Mouse (Mus musculus) heart, postnatal 14 days (tissue): ENCODE measurements at regions not wholly inside any gene's neighbourhood (a gene's known extent, or its start where the extent isn't known, plus 50 kb on each side); places are given as distances from the start of the nearest gene placed in this dataset.

Source experiments
- DNase-seq, 2 experiments: peaks; one replicate each; pipeline ENCODE4 v3.0.0; 2021 to 2022
- intact Hi-C: fragments of 180-260 bp; cut with DNase I; formaldehyde crosslinking; loops from one replicate; pipeline ENCODE4 v1.15.1; 2025

DNA sequence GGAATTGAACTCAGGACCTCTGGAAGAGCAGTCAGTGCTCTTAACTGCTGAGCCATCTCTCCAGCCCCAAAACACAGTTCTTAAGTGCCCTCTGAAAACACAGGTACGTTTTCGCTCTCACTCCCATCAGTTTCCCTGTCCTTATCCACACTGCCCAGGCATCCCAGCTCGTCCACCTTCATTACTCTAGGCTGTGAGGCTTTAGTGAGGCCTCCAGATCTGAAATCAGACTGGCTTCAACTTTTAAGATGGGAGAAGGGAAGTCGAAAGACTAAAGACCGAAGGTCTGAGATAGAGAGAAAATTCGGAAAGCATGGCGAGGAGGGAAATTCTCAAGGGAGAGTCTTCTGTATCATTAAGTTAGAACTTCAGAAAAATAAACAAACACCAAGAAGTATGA lies 54.8 kb upstream of the Tet2 start:
- intact Hi-C loops = loop anchor here (5.0 kb wide), 1 partner anchor 57 kb away; no protein-coding TSS in a partner anchor
- DNase-seq = no peak

DNA sequence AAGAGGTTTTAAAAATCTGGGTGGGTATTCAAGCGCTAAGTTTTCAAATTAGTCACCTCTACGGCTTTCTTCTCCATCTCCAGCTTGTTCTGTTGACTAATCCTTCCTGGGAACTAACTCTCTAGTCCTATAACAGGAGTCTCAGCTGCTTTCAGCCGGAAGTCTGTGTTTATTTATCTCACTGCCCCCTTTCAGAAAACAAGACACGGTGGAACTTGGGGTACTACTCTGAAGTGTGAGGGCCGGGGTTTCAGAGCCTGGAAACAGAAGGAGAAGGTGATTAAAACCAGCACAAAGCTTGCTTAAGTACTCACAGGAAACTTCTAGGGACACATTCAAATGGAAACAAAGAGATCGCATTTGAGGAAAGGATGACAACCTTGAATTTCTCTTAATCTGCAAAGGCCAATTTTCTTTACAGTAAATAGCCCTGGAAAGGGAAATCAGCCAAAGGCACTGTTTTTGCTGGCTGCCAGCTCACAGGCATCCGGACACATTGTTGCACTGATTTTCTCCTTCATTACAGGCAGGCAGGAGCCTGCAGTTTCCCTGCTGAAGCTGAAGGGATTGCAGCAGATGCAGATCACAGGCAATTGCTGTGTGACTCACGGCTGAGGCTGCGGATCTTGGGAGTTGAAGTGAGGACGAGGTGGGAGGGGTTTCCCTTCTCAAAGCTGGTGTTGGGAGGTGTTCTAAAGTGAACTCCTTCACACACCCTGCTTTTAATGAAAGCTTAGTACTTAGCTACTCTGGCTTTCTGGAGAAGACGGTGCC lies 55.7 kb upstream of the Tet2 start:
- intact Hi-C loops = loop anchor here (5.0 kb wide), 1 partner anchor 58 kb away; no protein-coding TSS in a partner anchor
- peak; percentile 64 to 65 for DNase-seq

DNA sequence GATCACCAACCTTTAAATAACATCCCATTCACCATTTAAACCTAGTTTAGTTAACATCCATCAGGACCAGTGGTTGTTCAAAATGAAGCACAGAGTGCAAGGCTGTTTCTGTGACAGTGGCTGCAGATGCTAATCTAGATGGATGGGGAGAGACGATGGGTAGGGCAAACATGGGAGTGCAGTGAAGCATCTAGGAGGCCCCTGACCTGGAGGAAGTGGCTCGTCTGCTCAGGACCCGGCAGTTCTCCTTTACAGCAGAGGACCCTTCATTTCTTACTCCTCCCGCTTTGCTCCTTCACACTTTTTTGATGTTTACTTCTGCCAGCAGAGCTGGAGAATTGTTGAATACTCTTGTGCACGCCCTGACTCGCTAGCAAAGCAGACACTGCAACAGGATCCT lies 60.5 kb upstream of the Tet2 start:
- DNase-seq = no peak
- intact Hi-C loops = no loop called here

DNA sequence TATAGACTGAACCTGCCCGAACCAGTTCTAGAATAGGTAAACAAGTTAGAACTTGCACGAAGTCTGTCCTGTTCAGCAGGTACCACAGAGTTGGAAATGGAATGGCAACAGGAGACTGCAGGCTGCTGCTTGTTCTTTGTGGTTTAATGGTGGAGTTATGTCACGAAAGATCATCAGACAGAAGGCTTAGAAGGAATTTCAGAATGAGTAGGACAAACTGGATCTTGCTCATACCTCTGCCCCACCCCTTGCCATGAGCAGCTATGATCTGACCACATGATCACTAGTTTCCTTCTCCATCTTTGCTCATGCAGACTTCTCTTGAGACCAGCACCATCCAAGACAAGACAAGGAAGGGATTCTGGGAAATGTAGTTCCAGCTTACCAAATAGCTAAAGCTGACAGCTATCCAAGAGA lies 63.9 kb upstream of the Tet2 start:
- intact Hi-C loops = no loop called here
- DNase-seq = no peak

DNA sequence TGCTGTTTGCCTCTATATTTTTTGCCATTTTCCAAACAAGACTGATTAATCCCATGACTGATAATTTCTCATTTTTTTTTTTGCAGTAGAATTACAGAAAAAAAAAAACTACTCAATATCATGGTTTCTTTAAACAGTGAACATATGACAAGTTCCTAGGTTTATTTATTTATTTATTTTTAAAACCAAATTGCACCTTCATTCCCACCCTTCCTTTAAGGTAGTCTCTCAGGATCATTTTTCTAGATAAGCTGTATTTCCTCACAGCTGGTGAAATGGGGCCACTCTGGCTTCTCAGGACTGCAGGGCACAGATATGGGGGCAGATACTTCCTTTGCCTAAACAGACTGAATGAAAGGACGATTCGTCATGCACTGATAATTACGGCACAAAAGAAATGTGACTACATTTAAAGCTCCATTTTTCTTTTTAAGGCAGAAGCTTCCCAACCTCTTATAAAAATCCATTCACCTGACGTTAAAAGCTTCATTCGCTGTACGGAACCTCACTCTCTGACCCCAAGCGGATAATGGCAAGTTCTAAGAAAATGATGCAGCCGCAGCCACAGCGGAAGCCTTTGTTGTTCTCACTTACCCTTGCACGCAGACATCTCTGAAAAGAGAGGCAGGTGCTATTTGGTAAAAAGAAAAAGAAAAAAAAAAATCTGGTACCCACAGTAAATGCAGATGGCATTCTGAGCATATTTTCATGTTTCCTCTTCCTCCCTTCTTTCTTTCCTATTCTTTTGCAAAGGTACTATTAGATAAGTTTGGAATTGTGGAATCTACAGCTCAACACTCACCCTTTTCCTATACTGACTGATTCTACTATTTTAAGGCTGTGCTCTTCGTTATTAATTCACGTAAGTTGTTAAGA lies 69.1 kb upstream of the Tet2 start:
- intact Hi-C loops = no loop called here

DNA sequence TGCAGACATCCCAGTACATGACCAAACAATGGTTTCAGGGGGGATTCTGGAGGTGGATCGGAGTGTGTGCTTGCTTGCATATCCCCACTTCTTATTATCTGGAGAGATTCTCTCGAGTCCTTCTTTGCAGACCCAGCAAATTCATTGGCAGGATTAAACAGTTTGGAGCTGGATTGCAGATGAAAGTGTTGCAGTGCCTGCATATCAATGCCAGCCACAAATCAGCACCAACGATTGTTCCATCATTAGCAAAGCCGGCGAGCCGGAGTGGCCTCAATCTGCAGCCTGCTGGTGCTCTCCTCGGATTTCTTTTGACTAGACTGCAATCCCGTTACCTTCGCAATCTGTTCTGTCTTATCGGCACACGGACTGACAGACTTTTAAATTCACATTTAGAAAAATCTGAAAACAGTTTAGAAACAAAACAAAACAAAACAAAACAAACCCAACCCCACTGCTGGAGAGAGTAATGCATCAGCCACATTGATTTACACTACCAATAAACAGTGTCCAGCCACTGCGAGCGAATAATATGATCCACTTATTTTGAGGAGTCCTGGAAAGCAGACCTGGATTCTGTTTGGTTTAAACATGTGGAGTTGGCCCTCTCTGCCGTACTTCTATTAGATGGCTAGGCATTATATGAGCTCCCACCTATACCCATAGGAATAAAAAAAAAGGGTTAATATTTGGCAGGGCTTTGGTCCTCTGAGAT lies 69.9 kb upstream of the Tet2 start:
- peak in 1 of 2 experiments; percentile 31 for DNase-seq
- intact Hi-C loops = no loop called here

More for the DNA sequence above, 69.1 kb upstream of the Tet2 start:
- no peak for DNase-seq

DNA sequence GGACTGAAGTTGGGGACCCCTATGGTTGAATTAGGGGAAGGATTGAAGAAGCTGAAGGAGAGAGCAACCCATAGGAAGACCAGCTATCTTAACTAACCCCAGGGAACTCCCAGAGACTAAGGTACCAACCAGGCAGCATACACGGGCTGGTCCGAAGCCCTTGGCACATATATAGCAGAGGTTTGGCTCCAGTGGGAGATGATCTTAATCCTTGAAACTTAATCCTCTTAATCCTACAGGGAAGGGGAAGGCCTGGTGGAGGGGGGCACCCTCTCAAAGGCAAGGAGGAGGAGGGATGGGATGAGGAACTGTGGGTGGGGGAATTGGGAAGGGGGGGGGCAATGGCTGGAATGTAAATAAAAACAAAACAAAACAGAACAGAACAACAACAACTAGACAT lies 72.1 kb upstream of the Tet2 start:
- DNase-seq = no peak
- intact Hi-C loops = no loop called here

DNA sequence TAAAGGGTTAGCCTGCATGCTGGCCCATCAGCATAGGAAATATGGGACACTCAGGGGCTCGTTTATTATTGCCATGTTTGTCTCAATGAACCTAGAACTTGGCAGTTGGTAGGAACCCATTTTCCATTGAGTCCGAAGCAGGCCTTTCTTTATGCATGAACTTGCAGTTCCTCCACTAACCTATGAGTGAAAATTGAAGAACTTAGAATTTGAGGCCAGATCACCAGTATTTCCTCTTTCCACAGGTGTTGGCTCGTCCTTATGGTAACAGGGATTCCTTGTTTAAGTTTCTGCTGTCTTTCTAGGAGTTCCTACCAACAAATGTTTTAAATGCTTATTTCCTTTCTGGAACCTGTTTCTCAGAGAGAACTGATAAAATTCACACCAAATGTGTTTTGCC lies 73.6 kb upstream of the Tet2 start:
- no peak for DNase-seq
- intact Hi-C loops = no loop called here

DNA sequence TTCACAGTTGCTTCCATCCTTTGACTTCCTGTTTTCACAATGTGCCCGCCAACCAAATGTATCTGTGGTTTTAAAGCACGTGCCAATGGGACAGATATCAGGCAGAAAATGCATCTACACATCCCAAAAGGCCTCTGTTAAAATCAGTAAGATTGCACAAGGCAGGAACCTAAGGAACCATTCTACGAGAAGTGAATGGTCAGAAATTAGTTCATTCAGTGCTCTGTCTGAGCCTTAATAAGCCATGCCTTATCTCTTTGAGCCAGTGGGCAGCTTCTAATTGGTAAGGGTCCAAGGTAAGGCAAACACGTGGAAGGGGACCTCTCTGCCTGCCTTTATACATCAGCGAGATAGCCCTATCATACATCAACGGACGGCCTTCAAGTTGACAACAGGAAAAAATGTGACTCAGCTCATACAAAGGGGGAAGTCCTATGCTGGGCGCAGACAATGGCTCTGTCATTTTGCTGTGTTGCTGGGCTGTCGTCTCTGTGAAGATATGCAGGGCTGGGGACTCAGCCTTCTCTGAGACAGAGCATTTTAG lies 78.3 kb upstream of the Tet2 start:
- intact Hi-C loops = no loop called here
- DNase-seq = no peak

DNA sequence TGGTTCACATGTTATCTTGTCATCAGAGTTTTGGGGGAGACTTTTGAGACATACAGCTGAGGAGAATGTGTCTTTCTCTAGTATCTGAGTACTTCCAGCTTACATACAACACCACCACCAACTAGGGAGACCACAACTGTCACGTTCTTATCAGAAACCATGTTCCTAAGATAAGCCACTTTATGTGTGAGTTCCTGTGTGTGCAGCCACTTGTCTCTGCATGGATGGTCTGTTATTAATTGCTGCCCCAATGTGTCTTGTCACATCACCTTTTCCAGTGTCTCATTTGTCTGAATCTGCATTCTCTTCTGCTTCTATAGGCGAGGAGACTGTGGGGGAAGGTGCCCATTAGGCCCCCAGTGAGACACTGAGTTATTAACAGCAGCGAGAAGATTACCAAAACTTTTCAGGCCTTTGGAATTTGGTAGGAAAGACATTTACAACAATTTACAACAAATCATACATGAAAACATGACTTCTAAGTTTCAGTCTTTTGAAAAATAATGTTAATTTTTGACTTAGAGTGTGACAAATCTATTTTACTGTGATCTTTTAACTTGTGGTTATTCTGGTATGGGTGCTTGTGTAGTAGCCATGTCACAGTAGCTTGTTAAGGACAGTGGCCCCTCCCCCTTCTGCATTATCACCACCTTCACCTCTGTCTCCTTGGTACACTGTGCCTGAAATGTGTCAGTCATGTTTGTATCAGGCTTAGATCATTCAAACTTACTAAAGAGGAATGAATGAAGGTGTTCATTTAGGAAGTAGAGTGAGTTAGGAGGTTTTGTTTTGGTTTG lies 79.3 kb upstream of the Tet2 start:
- DNase-seq = no peak
- intact Hi-C loops = no loop called here

DNA sequence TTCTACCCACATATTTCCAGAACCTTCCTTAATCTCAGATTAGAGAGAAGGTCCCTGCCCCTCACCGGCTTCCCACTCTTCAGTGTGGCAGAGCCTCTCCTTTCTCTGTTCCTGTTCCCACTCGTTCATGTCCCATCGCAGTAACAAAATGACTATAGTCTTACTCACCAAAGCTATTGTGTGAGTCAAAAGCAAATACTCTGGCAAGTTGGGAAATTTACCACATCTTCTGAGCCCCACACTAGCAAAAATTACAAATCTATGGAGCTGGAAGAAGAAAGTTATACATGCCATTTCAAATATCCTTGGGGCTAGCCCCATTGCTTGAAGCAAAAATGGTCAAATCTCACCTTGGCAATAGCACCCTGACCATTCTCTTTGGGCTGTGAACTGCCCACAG lies 80.1 kb upstream of the Tet2 start:
- intact Hi-C loops = no loop called here
- no peak for DNase-seq

DNA sequence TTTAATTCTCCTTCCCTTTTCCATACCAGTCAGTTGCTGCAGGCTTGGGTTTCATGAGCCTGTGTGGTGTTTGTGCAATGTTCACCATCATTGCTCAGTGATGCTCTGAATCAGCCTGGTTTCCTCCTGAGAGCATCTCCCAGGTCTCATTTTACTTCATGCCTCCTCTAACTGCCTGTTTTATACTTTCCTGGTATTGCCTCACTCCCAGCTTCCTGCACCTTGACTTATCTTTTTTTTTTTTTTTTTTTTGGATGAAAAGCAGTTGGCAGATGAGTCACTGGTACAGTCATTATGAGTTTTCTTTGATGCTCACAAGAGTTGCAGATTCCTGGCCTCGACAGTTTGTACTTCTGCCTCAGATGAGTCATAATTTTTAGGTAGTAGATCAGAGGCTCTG lies 81.5 kb upstream of the Tet2 start:
- DNase-seq = no peak
- intact Hi-C loops = no loop called here

DNA sequence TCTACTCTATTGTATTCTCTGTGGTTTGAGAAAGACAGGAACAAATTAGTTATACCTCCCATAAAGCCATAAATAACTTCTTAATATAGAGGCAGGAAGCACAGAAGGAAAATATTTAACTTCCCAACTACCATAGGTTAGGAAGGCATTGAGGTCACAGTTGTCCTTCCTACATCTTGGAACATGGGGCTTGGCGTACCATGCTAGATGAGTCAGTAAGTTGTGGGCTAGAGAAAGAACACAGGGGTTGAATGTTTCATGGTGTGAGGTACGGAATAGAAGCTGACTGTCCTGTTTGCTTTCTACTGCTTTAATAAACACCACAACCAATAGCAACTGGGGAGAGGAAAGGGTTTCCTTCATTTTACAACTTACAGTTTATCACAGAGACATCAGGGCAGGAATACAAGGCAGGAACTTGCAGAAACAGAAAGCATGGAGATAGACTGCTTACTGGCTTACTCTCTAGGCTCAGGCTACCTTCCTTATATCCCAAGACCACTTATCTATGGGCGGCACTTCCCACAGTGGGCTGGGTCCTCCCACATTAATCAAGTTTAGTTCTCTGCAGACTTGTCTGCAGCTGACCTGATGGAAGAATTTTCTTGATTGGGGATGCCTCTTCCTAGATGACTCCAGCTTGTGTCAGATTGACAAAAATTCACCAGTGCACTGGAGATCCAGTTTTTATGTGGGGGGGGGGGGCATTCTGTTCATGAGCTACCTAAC lies 82.3 kb upstream of the Tet2 start:
- intact Hi-C loops = no loop called here
- no peak for DNase-seq

DNA sequence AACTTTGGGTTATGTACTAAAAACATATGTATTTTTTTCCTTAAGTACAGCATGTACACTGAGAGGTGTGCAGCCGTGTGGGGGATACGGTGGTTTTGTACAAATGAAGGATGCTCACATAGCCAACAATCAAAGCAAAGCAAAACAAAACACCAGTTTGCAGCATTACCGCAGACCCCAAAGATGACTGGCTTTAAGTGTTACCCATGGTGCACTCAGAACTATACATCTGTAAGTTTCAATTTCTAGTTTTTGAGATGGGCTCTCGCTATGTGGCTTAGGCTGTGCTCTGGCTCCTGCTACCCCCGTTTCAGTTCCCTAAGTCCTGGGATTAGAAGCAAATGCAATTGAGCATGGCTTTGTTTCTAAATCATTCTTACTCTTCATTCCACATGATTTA lies 89.4 kb upstream of the Tet2 start:
- intact Hi-C loops = no loop called here
- DNase-seq = no peak

DNA sequence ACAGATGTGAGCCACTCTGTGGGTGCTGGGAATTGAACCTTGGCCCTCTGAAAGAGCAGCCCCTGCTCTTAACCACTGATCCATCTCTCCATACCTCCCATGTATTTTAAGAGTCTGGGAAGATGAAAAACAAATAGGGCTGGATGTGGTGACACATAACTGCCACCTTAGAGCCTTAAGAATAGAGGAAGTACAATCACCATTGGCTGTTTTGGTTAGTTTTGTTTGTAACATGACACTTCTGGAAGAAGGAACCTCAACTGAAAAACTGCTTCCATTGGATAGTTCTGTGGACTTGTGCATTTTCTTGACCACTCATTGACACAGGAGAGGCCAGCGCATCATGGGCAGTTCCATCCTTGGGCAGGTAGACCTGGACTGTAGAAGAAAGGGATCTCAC lies 100.7 kb upstream of the Tet2 start:
- no peak for DNase-seq
- intact Hi-C loops = no loop called here

DNA sequence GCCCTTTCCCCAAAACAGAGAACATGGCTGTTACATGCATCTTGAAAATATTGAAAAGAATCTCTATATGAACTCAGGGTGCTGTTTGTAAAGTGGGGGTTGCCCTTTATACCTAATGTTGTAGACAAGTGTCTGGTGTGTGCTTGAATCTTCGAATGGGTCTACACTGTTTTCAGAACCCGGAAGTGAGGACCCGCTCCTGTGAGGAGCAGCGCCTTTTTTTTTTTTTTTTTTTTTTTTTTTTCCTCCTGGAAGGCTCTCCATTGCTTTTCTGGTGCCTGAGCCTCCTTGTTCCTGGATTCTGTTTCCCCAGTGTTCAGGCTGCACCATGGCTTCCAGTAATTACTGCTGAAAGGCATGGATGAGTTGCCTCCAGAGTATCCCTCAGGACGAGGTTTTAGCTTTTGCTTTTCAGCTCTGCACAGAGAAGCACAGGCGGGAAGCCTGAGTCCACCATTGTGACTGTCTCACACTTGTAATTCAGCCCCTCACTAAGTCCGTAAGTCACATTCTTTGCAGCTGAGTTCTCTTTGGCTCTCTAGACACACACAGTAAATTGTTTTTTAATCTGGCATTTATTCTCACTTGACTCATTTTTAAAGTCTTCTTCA lies 101.6 kb upstream of the Tet2 start:
- intact Hi-C loops = no loop called here
- no peak for DNase-seq

DNA sequence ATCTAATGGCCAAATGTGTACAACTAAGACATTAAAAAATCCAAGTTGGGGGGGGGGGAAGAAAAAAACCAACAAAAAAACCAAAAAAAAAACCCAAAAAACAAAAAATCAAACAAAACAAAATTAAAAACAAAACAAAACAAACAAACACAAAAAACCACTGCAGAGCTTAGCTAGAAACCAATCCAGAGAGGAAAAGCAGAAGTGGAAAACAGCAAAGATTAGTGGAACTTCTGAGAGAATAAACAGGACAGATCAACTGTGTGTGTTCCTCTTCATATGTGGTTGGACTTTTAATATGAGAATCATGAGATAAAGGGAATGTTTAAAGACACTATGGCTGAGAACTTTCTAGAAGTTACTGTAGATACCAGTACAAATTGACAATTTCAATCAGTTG lies 105.1 kb upstream of the Tet2 start:
- intact Hi-C loops = no loop called here
- no peak for DNase-seq

DNA sequence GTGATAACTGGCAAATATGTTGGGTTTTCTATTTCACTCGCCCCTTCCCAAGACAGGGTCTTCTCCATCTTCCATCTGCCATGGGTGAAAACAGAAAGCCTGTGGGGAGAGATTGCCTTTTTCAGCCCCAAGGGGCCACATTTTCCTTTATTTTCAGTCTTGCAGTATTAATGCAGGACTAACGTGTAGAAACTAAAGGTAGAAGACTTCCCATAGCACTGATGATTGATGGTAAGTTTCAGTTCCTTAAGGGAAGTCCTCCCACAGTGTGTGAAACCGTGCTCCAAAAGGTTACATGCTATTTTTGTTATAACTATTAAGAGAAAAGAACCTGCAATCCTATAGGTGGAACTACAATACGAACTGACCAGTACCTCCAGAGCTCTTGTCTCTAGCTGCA lies 107.1 kb upstream of the Tet2 start:
- intact Hi-C loops = no loop called here
- no peak for DNase-seq

DNA sequence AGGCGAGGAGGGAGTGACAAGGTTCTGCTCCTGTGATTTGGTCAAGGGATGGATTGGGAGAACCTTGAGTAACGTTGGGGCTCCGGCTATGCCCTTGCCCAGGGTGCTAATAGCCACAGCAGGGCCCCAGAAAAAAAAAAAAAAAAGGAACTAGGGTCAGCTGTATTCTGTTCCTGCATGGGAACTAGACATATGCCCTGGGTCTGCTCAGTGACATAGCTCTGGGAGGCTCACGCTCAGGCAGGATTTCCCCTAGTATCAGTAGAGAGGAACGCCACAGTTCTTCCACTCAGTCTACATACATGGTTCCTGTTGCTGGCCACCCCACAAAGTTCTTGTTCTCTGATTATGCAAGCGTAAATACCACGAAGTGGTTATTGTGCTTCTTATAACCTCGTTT lies 114.8 kb upstream of the Tet2 start:
- no peak for DNase-seq
- intact Hi-C loops = no loop called here
